Mouse (Mus musculus): ENCODE data around the gene Rasl10b. TPM values are rescaled to one million over a fixed set of nuclear protein-coding genes. Genes with fewer than 3 reads are reported as not detected.

Gene Rasl10b
- polyA plus RNA-seq, 1 experiment from 2014 or later, result 0.12 TPM

DNA sequence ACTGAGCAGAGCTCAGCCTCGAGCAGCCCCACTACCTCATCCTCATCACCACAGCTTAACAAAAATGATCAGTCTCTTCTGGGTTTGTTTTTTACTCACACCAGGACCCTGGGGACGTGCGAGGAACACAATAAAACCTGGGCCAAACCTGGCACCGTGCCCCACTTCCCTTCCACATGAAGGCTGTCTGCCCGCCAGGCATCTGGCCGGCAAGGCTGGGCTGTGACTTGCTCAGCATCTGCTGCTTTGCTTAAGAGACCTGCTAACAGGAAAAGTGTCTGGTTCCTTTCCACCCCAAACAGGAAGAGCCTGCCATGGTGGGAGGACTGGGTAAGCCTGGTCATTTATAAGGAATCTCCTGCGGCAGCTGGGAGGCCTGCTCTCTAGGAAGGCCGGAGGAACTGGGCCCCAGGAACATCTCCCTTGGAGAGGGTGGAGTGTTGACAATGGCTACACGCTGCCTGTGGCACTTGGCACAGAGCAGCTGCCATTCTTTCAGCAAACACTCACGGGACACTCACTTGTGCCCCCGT lies 58.2 kb downstream of the Rasl10b start:
- Histone ChIP-seq H3K4me1 (replicated peaks) (peaks cover 14% of the 10 kb centered on the region), H3K27me3 (peaks cover 50% of the 10 kb centered on the region), H3K9ac (no peak overlapping the region), H3K4me2 (no peak overlapping the region), H3K4me3 (replicated peaks) (no peak overlapping the region), H3K9me3 (replicated peaks) (no peaks in the 10 kb centered on the region), H3K36me3 (replicated peaks) (no peaks in the 10 kb centered on the region), H3K27ac (replicated peaks) (no peak overlapping the region)
- 36% methylated on average over 11 of the region's 11 CpGs for WGBS (ENCODE audit: insufficient replicate concordance)
- no peak for ATAC-seq (ENCODE audit: insufficient read depth)

DNA sequence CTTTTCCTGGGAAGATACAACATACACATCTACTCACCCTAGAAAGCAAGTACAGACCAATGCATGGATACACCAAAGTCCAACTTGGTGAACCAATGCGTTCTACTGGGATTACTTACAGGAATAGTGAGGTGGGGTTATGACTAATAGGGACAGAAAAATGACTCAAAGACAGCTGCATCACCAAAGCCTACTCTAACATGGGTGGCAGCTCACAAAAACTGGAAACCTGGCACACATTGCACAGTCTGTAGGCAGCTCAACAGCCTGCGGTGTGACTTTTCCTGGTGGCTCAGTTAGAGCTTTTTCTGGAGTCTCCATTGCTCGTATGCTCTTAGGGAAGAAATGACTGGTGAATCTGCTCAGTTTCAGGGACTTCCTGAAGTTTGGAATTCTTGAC lies 59.8 kb downstream of the Rasl10b start:
- no peak for ATAC-seq (ENCODE audit: insufficient read depth)

More for the DNA sequence above, 59.8 kb downstream of the Rasl10b start:
- Histone ChIP-seq H3K36me3 (replicated peaks) (no peaks in the 10 kb centered on the region), H3K4me2 (no peak overlapping the region), H3K4me3 (replicated peaks) (no peak overlapping the region), H3K27ac (replicated peaks) (no peak overlapping the region), H3K9ac (no peak overlapping the region), H3K9me3 (replicated peaks) (no peaks in the 10 kb centered on the region), H3K27me3 (peaks cover 35% of the 10 kb centered on the region), H3K4me1 (replicated peaks) (peaks cover 11% of the 10 kb centered on the region)
- WGBS (ENCODE audit: insufficient replicate concordance), result 76% methylated on average over 3 of the region's 3 CpGs

Other genes starting within 250 kb of the Rasl10b start
- 0.88 and 1.2 TPM in 2 replicates for gene Slfn4, start 234.0 kb upstream of the Rasl10b start, polyA plus RNA-seq (2015; fragmentation: Nextera tagmentation; extraction: Ambion mirVana)
- 1.7 and 1.8 TPM in 2 replicates for gene Slfn3, start 217.8 kb upstream of the Rasl10b start, polyA plus RNA-seq (2015; fragmentation: Nextera tagmentation; extraction: Ambion mirVana)
- 32.3 and 37.0 TPM in 2 replicates for gene Slfn14, start 122.4 kb upstream of the Rasl10b start, polyA plus RNA-seq (2015; fragmentation: Nextera tagmentation; extraction: Ambion mirVana)
- 18.6 and 19.6 TPM in 2 replicates for gene Ap2b1, start 110.1 kb upstream of the Rasl10b start, polyA plus RNA-seq (2015; fragmentation: Nextera tagmentation; extraction: Ambion mirVana)
- gene Pex12, start 106.6 kb upstream of the Rasl10b start, polyA plus RNA-seq (2015; fragmentation: Nextera tagmentation; extraction: Ambion mirVana), result 5.1 and 5.4 TPM in 2 replicates
- not detected in 2 replicates for gene Gas2l2, start 20.3 kb downstream of the Rasl10b start, polyA plus RNA-seq (2015; fragmentation: Nextera tagmentation; extraction: Ambion mirVana)
- gene 1700020L24Rik, start 28.5 kb downstream of the Rasl10b start, polyA plus RNA-seq (2015; fragmentation: Nextera tagmentation; extraction: Ambion mirVana), result 2.3 and 2.7 TPM in 2 replicates
- 0.39 and 0.41 TPM in 2 replicates for gene Mmp28, start 53.9 kb downstream of the Rasl10b start, polyA plus RNA-seq (2015; fragmentation: Nextera tagmentation; extraction: Ambion mirVana)
- 3.7 and 3.9 TPM in 2 replicates for gene Taf15, start 63.9 kb downstream of the Rasl10b start, polyA plus RNA-seq (2015; fragmentation: Nextera tagmentation; extraction: Ambion mirVana)
- not detected in 2 replicates for gene Heatr9, start 113.0 kb downstream of the Rasl10b start, polyA plus RNA-seq (2015; fragmentation: Nextera tagmentation; extraction: Ambion mirVana)
- gene Ccl5, start 121.4 kb downstream of the Rasl10b start, polyA plus RNA-seq (2015; fragmentation: Nextera tagmentation; extraction: Ambion mirVana), result 0.53 and 0.93 TPM in 2 replicates
- gene Ccl9, start 169.5 kb downstream of the Rasl10b start, polyA plus RNA-seq (2015; fragmentation: Nextera tagmentation; extraction: Ambion mirVana), result 54.3 and 58.4 TPM in 2 replicates
- gene Ccl6, start 183.9 kb downstream of the Rasl10b start, polyA plus RNA-seq (2015; fragmentation: Nextera tagmentation; extraction: Ambion mirVana), result 15.6 and 16.8 TPM in 2 replicates
- not detected in 2 replicates for gene Rpl9-ps1, start 236.5 kb downstream of the Rasl10b start, polyA plus RNA-seq (2015; fragmentation: Nextera tagmentation; extraction: Ambion mirVana)
- gene Ccl3, start 240.2 kb downstream of the Rasl10b start, polyA plus RNA-seq (2015; fragmentation: Nextera tagmentation; extraction: Ambion mirVana), result 0.83 and 1.2 TPM in 2 replicates